Mouse (Mus musculus) regulatory T cell (primary cell): Measurements from ENCODE around the gene Stat3.

Experiments used
- in situ Hi-C: fragments of 300-600 bp; cut with MboI, MseI; formaldehyde crosslinking; loops from one replicate; pipeline ENCODE4 v1.15.1; 2025; ENCODE audit warnings: high pct_unique_total_duplicates

The Stat3 gene

GRCm38 (mm10) chr11:100858935-100859578, 80.3 kb downstream of the Stat3 start, which contains the start of gene Stat5a:
Gene Stat5a (plus strand): TSS chr11:100859351.
- in situ Hi-C loops: loop anchor here (5.0 kb wide), 1 partner anchor 37 kb away; no protein-coding TSS in a partner anchor

DNA sequence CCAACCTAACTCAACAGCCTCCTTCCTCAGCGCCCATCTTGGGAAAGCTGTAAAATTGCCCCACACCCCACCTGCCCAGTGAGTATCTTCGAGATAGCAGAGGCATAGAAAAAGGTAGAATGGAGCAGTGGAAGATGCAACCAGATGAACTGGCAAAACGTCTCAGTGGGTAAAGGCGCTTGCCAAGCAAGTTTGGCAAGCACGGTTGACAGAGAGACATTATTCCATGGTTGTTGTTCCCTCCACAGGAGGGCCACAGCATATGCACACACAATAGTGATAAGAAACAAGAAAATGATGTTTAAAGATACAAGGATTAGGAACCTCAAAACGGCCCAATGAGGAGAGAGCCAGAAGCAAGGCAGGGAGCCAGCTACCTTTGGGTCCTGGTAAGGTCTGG, 81.4 kb downstream of the Stat3 start:
- in situ Hi-C loops: loop anchor here (5.0 kb wide), 1 partner anchor 36 kb away; no protein-coding TSS in a partner anchor

DNA sequence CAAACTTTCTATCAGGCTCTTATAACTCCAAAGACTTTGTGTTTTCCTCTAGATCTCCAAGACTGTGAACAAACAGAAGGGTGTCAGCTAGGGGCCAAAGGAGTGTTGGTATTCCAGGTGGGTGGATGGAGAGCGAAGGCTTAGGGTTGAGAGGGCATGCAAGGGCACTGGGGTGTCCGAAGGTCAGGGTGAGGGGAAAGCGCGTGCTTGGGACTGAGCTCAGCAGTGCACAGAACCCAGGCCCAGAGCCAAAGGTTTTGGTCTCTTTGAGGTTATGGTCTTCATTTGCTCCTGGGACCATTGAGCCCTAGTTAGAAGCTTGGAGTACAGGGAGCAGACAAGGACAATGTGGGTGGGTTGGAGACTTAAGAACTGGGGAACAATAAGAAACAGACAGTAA, 84.2 kb downstream of the Stat3 start:
- in situ Hi-C loops: loop anchor here (5.0 kb wide), 1 partner anchor 33 kb away; no protein-coding TSS in a partner anchor

- in situ Hi-C loops: no loop called here
Observed at GRCm38 (mm10) chr11:100854268-100854667, 85.1 kb downstream of the Stat3 start.

DNA sequence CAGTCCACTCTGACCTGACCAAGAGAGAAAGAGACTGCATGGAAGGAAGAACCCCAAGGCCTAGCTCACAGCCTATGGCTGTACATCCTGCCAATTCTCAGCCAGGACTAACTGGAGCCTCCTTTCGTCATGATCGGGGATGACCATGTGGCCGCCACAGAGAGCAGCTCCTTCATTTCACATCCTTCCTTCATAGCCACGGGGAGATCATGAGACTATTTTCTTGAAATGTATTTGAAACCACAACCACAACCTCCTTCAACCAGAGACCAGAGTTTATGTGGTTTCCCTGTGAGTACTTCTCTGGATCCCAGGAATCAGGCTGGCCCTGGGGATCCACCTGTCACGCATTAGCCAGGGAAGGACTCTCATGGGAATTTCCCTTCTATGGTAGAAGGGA, 86.3 kb downstream of the Stat3 start:
- in situ Hi-C loops: no loop called here

- in situ Hi-C loops: no loop called here
Observed at GRCm38 (mm10) chr11:100852088-100852487, 87.3 kb downstream of the Stat3 start.

DNA sequence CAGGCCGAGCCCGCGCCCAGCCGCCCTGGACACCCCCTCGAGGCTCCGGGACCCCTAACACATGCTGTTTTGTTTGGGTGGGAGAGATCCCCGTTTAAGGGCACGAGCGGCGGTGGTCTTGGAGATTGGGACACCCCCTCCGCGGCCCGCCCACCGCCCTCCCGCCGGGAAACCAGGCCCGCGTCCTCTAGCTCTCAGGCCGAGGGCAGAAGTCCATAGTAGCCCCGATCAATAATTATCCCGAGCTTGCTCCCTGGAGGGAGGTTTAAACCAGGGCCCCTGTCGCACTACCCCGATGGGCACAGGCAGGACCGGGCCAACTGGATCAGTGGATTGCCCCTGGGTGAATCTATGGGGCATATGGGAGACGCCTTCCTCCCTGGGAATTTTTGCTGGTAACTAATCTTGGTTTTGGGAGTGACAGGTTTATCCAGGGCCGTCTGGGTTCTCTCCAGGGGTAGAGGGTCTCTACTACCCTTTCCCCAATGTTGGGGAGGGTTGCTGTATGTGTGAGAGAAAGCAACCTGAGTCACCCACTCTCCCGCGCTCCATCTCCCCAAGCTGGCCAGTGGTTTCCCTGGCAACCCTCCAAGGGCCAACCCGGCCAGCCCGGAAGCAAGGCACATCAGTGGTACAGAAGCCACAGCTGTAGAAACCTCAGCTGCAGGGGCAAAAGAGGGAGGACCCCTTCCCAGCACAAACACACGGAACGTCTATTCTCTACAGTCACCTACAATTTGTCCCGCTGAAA, 88.4 kb downstream of the Stat3 start:
- in situ Hi-C loops: no loop called here

DNA sequence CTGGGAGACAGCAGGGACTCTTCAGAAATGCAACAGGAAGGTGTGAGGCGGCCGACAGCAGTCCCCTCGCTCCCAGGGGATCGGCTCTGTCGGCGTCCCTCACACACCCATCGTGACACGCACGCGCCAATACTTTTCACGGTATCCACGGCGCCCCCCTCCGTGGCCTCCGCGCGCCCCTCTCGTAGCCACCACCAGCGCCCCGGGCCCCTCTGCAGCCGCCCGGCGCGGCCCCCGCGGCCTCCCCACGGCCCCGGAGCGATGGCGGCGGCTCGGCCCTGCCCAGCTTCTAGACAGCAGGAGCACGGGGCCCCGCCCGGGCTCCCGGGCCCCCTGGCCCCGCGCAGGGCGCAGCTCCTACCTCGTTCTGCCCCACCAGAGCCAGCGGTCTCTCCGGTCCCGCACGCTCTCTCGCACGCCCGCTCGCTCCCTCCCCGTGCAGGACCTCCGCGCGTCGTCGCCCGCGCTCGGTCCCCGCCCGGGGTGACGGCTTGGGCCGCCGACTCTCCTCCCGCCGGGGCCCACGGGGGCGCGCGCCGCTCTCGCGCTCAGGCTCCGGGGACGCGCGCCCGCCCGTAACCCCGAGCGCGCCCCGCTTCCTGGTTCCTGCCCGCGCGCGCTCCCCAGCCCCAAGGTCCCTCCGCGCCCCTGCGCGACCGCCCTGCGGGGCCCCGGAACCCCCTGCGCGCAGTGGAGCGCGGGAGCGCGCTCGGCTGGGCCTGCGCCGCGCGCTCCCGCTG, 89.1 kb downstream of the Stat3 start, which contains the start of gene Stat5b:
Gene Stat5b (minus strand): TSS at position 687 of the 740 bp plus-strand sequence.
- in situ Hi-C loops: no loop called here

- in situ Hi-C loops: loop anchor here (10.0 kb wide), 1 partner anchor 1985 kb away; the partner anchor contains the start of gene Wipf2
Observed at GRCm38 (mm10) chr11:100849456-100850037, 89.8 kb downstream of the Stat3 start.

DNA sequence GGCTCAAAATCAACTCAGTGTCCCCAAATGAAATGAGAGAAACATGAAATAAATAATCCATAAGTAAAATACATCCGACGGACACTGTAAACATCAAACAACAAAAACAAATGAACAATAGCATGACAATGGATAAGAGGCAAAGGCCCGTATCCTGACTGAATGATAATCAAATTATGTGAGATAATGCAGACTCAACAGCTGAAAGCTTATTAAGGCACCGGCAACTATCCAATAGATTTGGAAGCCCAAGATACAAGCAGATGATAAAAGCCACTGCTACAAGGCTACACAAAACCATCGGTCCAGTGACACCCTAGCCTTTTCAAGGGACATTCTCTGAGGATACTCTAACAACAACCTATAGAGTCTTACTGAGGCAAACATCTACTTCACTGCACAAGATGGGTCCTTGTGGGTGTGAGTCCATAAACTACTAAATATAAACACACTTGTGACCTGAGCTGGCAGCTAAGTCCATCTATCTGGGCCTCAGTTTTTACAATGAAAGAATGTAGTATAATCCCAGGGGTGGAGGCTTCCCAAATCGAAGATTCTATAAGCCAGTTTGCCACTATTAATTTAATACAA, 90.5 kb downstream of the Stat3 start:
- in situ Hi-C loops: loop anchor here (10.0 kb wide), 1 partner anchor 1984 kb away; the partner anchor contains the start of gene Wipf2

GRCm38 (mm10) chr11:100848080-100848479, 91.3 kb downstream of the Stat3 start:
- in situ Hi-C loops: loop anchor here (10.0 kb wide), 1 partner anchor 1983 kb away; the partner anchor contains the start of gene Wipf2

DNA sequence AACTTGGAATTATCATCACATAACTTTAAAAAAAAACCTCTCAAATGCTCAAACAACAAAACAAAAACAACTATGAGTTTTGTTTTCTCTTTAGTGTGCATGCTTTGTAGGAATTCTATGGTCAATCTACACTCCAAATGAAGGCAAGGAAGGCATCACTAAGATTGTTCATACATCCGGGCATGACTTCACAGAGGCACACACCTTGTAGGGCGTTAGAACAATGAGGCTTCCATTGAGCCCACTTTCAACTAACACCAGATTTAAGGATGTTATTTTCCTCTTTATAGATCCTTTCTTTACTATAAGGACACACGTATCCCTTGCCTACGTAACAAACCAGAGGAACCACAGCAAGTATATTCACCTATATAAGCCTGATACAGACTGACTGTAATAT, 91.8 kb downstream of the Stat3 start:
- in situ Hi-C loops: loop anchor here (10.0 kb wide), 1 partner anchor 1983 kb away; the partner anchor contains the start of gene Wipf2

DNA sequence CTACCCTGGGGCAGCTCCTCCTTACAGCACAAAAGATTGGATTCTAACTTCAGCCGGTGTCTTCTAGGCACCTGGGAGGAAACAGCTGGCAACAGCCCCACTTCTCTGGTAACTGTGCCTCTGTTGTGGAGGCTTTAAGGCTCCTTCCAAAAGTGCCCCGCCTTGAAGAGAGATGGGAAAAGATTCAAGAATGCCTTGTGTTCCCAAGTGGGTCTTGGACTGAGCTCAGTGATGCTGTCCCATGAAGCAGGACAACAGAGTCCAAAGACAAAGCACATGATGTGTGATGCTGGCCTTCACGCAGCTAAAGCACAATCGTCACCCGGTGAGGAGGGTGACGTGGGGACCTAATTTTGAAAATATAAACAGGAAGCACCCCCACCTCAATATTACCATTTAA, 93.5 kb downstream of the Stat3 start:
- in situ Hi-C loops: loop anchor here (10.0 kb wide), 1 partner anchor 1981 kb away; the partner anchor contains the start of gene Wipf2

DNA sequence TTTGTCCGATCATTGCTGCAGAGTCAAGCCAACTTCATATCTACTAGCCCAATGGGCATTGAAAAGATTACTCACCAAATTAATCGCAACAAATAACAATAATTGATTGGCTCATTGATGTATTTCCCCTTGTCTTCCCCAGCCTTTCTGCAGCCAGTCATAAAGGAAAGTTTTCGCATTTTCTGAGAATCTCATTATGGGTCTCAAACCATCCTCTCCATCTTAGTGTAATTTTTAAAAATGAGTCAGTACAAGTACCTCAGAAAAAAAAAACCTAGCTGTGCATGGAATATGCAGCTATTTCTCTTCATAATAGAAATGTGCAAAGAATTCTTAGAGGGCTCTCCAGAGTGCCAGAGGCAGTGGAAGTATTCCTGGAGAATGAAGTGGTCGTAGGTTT, 95.2 kb downstream of the Stat3 start:
- in situ Hi-C loops: loop anchor here (10.0 kb wide), 1 partner anchor 1979 kb away; the partner anchor contains the start of gene Wipf2

GRCm38 (mm10) chr11:100843070-100843669, 96.2 kb downstream of the Stat3 start:
- in situ Hi-C loops: loop anchor here (10.0 kb wide), 1 partner anchor 1978 kb away; the partner anchor contains the start of gene Wipf2

DNA sequence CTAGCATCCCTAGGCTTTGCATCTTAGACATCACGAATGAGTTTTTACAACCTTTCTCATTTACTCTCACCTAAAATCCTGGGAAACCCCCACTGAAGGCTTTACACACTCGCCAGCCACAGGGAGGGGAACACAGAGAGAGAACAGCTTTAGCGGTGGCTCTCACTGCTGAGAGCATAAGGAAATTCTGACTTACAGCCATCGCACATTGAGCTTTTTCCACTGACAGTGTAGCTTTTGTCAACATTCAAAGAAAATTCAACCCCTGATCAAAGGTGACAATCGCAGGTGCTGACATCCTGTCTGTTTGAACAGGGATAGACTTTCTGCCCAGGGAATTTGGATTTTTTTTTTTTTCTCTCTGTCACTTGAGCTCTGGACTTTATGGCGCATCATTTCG, 97.3 kb downstream of the Stat3 start:
- in situ Hi-C loops: loop anchor here (10.0 kb wide), 1 partner anchor 1977 kb away; the partner anchor contains the start of gene Wipf2

DNA sequence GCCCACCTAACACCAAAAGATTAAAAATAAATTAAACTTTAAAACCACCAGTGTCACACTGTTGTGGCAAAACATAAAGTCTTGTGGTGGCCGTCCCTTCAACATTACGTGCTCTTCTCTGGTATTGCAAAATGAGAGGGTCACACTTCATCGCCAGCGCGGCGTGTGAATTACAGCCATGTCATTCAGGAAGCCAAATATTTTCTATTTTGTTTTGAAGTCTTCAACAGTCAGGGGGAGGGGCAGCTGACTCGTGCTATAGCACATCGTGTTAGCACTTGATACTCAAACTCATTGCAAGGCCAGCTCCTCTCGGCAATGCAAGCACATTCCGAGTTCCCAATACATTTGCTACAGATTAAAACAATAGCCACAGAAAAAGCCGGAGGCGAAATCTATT, 98.5 kb downstream of the Stat3 start:
- in situ Hi-C loops: loop anchor here (10.0 kb wide), 1 partner anchor 1976 kb away; the partner anchor contains the start of gene Wipf2

GRCm38 (mm10) chr11:100839523-100839922, 99.8 kb downstream of the Stat3 start:
- in situ Hi-C loops: no loop called here

DNA sequence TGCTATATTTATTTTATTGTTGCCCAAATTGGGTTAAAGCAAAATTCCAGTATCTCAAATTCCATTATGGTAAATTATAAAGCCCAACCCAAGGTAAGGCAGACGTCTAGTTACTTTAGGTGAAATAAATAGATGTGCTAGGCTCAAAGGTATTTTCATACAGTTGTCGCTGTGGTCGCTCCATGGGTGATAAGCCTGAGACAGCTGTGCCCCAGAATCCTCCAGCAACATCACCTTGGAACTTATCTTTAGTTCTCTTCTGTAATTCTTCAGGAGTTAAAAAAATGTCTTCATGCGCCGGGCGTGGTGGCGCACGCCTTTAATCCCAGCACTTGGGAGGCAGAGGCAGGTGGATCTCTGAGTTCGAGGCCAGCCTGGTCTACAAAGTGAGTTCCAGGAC, 100.4 kb downstream of the Stat3 start:
- in situ Hi-C loops: no loop called here
